Mouse (Mus musculus): Measurements from ENCODE around the gene Rab4b. TPM values are rescaled to one million over a fixed set of nuclear protein-coding genes. Genes with fewer than 3 reads are reported as not detected.

Gene Rab4b
- polyA plus RNA-seq, 1 experiment from 2014 or later = 71.1 TPM

DNA sequence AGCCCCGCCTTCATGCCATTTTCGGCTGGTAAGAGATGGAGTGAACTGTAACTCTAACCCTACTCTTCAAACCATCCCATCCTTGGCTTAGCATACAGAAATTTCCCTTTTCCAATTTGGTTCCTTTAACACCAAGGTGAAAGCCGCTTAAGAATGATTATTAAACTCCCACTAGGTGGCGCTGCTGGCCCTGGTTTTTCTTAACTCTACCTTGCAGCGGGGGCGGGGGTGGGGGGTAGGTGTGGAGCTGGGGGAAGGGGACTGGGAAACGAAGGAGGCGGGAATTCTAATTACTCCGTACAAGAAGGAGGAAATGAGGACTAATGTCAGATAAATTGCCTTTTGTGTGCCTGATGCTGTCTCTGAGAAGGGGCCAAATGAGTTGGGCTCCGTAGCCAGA lies 46.1 kb downstream of the Rab4b start:
- Histone ChIP-seq H3K27ac (ENCODE audit: low read length) (no peak overlapping the region), H3K36me3 (ENCODE audit: control insufficient read depth, insufficient read depth, low read length) (no peaks in the 10 kb centered on the region), H3K4me1 (ENCODE audit: control insufficient read depth, insufficient read depth, low read length) (peaks cover 6% of the 10 kb centered on the region), H3K4me3 (ENCODE audit: low read depth, low read length) (no peak overlapping the region), H3K9me3 (ENCODE audit: control insufficient read depth, low read depth, low read length) (no peaks in the 10 kb centered on the region), H3K4me2 (replicated peaks; ENCODE audit: low read depth, low read length) (no peak overlapping the region), H3K9ac (replicated peaks; ENCODE audit: low read depth, low read length) (no peak overlapping the region), H3K27me3 (ENCODE audit: control insufficient read depth, insufficient read depth, low read length) (no peaks in the 10 kb centered on the region)
- no peak for ATAC-seq (ENCODE audit: insufficient number of reproducible peaks, insufficient read depth, low FRiP score, low read depth)
- 12% methylated on average over 10 of the region's 10 CpGs for WGBS

DNA sequence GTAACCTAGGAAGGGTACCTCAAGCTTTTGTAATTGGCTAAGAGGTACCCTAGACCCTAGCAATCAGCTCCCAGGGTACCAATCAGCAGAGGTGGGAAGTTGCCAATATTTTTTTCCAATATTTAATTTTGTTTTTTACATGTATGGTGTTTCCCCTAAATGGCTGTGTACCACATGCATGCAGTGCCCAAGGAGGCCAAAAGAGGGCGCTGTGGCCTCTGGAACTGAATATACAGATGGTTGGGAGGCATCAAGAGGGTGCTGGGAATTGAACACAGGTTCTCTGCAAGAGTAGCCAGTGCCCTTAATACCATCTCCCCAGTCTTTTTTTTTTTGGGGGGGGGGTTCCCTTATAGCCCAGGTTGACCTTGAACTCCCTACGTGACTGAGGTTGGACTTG lies 47.3 kb downstream of the Rab4b start:
- Histone ChIP-seq H3K27ac (ENCODE audit: low read length) (no peak overlapping the region), H3K4me1 (ENCODE audit: control insufficient read depth, insufficient read depth, low read length) (peaks cover 6% of the 10 kb centered on the region), H3K4me3 (ENCODE audit: low read depth, low read length) (no peak overlapping the region), H3K9me3 (ENCODE audit: control insufficient read depth, low read depth, low read length) (no peaks in the 10 kb centered on the region), H3K27me3 (ENCODE audit: control insufficient read depth, insufficient read depth, low read length) (no peaks in the 10 kb centered on the region), H3K9ac (replicated peaks; ENCODE audit: low read depth, low read length) (no peak overlapping the region), H3K4me2 (replicated peaks; ENCODE audit: low read depth, low read length) (no peak overlapping the region), H3K36me3 (ENCODE audit: control insufficient read depth, insufficient read depth, low read length) (no peaks in the 10 kb centered on the region)
- whole genome bisulfite sequencing = 71% methylated on average over 2 of the region's 2 CpGs
- no peak for ATAC-seq (ENCODE audit: insufficient number of reproducible peaks, insufficient read depth, low FRiP score, low read depth)

DNA sequence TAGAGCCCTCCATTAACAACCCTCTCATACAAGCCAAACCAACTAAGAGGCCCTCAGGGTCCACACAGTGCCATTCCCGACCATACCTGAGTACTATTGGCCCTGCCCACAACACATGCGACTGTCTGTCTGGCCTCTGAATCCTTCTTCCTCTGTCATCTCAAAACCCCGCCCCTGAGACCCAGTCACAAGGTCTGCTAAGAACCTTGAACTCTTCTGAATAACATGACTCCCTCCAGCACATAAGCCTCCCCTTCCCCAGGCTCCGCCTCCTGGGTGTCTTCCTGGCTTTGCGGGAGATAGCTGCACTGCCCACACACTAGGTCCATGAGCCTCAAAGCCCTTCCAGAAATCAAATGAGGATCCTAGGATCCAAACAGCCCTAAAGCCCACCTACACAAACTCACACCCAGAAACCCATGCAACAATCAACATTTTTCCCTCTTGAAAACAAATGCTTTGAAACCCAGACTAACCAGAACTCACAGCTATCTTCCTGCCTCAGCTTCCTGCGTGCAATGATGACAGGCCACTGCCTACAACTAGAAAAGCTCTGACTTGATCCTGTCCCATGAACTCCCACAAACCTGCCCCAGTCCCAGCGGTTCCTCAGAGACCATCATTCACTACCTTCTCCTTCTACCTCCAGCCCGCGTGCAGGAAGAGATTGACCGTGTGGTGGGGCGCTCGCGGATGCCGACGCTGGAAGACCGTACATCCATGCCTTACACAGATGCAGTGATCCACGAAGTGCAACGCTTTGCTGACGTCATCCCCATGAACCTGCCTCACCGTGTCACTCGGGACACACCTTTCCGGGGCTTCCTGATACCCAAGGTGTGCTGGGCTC lies 48.0 kb downstream of the Rab4b start:
- no peak overlapping the region for H3K27ac ChIP-seq (ENCODE audit: low read length)
- H3K4me1 ChIP-seq (ENCODE audit: control insufficient read depth, insufficient read depth, low read length) = peaks cover 6% of the 10 kb centered on the region
- no peaks in the 10 kb centered on the region for H3K27me3 ChIP-seq (ENCODE audit: control insufficient read depth, insufficient read depth, low read length)
- H3K4me3 ChIP-seq (ENCODE audit: low read depth, low read length) = no peak overlapping the region
- no peak for ATAC-seq (ENCODE audit: insufficient number of reproducible peaks, insufficient read depth, low FRiP score, low read depth)
- H3K9ac ChIP-seq (replicated peaks; ENCODE audit: low read depth, low read length) = no peak overlapping the region
- 89% methylated on average over 22 of the region's 22 CpGs for WGBS
- no peaks in the 10 kb centered on the region for H3K9me3 ChIP-seq (ENCODE audit: control insufficient read depth, low read depth, low read length)
- no peaks in the 10 kb centered on the region for H3K36me3 ChIP-seq (ENCODE audit: control insufficient read depth, insufficient read depth, low read length)
- H3K4me2 ChIP-seq (replicated peaks; ENCODE audit: low read depth, low read length) = no peak overlapping the region

DNA sequence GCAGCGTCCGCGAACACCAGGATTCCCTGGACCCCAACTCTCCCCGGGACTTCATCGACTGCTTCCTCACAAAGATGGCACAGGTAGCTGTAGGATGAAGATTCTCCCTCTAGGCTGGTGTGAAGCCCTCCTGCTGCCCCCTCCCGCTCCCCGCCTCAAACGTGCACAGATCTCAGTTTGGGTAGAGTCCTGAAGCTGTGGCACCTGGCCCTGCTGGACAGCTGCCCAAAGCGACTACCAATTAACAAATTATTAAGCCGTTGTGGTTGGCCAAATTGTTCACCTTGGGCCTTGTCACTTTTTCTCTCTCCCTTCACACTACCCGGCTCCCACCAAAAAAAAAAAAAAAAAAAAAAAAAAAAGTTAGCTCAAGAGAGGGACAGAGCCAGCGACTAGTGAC lies 48.9 kb downstream of the Rab4b start:
- Histone ChIP-seq H3K36me3 (ENCODE audit: control insufficient read depth, insufficient read depth, low read length) (no peaks in the 10 kb centered on the region), H3K9ac (replicated peaks; ENCODE audit: low read depth, low read length) (no peak overlapping the region), H3K9me3 (ENCODE audit: control insufficient read depth, low read depth, low read length) (no peaks in the 10 kb centered on the region), H3K27me3 (ENCODE audit: control insufficient read depth, insufficient read depth, low read length) (no peaks in the 10 kb centered on the region), H3K4me1 (ENCODE audit: control insufficient read depth, insufficient read depth, low read length) (peaks cover 6% of the 10 kb centered on the region), H3K27ac (ENCODE audit: low read length) (no peak overlapping the region), H3K4me2 (replicated peaks; ENCODE audit: low read depth, low read length) (no peak overlapping the region), H3K4me3 (ENCODE audit: low read depth, low read length) (no peak overlapping the region)
- 86% methylated on average over 12 of the region's 12 CpGs for WGBS
- no peak for ATAC-seq (ENCODE audit: insufficient number of reproducible peaks, insufficient read depth, low FRiP score, low read depth)

DNA sequence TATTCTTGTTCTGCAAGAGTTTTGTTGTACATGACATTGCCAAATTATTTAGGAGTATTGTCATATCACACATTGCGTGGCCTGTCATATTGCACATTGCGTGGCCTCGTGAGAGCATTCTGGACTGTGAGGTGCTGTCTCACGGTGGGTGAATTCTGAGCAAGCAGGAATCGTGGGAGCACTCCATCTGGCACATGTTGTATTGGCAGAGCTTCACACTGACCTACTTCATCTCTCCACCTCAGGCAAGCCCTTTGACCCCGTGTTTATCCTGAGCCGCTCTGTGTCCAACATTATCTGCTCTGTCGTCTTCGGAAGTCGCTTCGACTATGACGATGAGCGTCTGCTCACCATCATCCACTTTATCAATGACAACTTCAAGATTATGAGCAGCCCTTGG lies 49.8 kb downstream of the Rab4b start:
- WGBS = 58% methylated on average over 13 of the region's 13 CpGs
- Histone ChIP-seq H3K9me3 (ENCODE audit: control insufficient read depth, low read depth, low read length) (no peaks in the 10 kb centered on the region), H3K4me3 (ENCODE audit: low read depth, low read length) (no peak overlapping the region), H3K36me3 (ENCODE audit: control insufficient read depth, insufficient read depth, low read length) (no peaks in the 10 kb centered on the region), H3K9ac (replicated peaks; ENCODE audit: low read depth, low read length) (no peak overlapping the region), H3K4me2 (replicated peaks; ENCODE audit: low read depth, low read length) (no peak overlapping the region), H3K27me3 (ENCODE audit: control insufficient read depth, insufficient read depth, low read length) (no peaks in the 10 kb centered on the region), H3K27ac (ENCODE audit: low read length) (no peak overlapping the region), H3K4me1 (ENCODE audit: control insufficient read depth, insufficient read depth, low read length) (peaks cover 6% of the 10 kb centered on the region)
- no peak for ATAC-seq (ENCODE audit: insufficient number of reproducible peaks, insufficient read depth, low FRiP score, low read depth)

DNA sequence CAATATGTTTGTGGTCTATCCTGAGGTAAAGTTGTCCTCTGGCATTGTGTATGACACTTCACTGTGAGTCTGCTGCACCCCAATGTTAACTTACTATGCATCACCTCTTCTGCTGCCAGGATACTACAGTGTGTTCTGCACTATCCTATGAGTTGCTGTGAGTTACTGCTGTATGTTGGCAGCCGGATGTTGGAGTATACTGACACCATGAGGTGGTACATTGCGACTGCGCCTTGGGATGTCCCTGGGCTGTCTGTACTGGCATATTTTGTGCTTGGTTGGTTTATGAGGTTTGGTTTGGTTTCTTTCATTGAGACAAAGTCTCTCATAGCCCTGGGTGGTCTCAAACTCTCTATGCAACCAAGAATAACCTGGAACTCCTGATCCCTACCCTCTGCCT lies 50.5 kb downstream of the Rab4b start:
- Histone ChIP-seq H3K9me3 (ENCODE audit: control insufficient read depth, low read depth, low read length) (no peaks in the 10 kb centered on the region), H3K4me2 (replicated peaks; ENCODE audit: low read depth, low read length) (no peak overlapping the region), H3K27me3 (ENCODE audit: control insufficient read depth, insufficient read depth, low read length) (no peaks in the 10 kb centered on the region), H3K4me3 (ENCODE audit: low read depth, low read length) (no peak overlapping the region), H3K27ac (ENCODE audit: low read length) (no peak overlapping the region), H3K9ac (replicated peaks; ENCODE audit: low read depth, low read length) (no peak overlapping the region), H3K4me1 (ENCODE audit: control insufficient read depth, insufficient read depth, low read length) (peaks cover 5% of the 10 kb centered on the region), H3K36me3 (ENCODE audit: control insufficient read depth, insufficient read depth, low read length) (no peaks in the 10 kb centered on the region)
- peak; percentile 54; the same call in 1 of the 2 replicates for ATAC-seq (ENCODE audit: insufficient number of reproducible peaks, insufficient read depth, low FRiP score, low read depth)
- WGBS = 45% methylated on average over 3 of the region's 3 CpGs

DNA sequence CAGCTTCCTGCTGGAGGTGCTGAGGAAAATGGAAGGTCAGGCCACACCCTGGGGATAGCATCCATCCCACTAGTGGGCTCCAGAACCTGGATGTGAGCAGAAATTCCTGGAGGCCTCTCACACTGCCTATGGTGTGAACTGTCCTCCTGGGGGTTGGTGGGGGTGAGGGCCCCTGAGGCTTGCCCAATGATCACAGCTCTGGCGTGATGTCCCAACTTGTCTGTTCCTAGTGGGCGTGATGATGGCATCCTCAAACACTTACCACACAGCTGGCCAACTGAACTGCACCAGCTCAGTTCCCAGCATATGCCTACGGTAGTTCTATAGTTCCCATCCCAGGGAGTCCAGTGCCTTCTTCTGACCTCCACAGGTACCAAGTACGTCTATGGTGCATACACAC lies 53.7 kb downstream of the Rab4b start:
- Histone ChIP-seq H3K36me3 (ENCODE audit: control insufficient read depth, insufficient read depth, low read length) (no peaks in the 10 kb centered on the region), H3K4me2 (replicated peaks; ENCODE audit: low read depth, low read length) (no peak overlapping the region), H3K27me3 (ENCODE audit: control insufficient read depth, insufficient read depth, low read length) (no peaks in the 10 kb centered on the region), H3K4me3 (ENCODE audit: low read depth, low read length) (no peak overlapping the region), H3K4me1 (ENCODE audit: control insufficient read depth, insufficient read depth, low read length) (no peaks in the 10 kb centered on the region), H3K9ac (replicated peaks; ENCODE audit: low read depth, low read length) (no peak overlapping the region), H3K27ac (ENCODE audit: low read length) (no peak overlapping the region), H3K9me3 (ENCODE audit: control insufficient read depth, low read depth, low read length) (no peaks in the 10 kb centered on the region)
- 83% methylated on average over 4 of the region's 4 CpGs for WGBS
- ATAC-seq (ENCODE audit: insufficient number of reproducible peaks, insufficient read depth, low FRiP score, low read depth) = no peak

DNA sequence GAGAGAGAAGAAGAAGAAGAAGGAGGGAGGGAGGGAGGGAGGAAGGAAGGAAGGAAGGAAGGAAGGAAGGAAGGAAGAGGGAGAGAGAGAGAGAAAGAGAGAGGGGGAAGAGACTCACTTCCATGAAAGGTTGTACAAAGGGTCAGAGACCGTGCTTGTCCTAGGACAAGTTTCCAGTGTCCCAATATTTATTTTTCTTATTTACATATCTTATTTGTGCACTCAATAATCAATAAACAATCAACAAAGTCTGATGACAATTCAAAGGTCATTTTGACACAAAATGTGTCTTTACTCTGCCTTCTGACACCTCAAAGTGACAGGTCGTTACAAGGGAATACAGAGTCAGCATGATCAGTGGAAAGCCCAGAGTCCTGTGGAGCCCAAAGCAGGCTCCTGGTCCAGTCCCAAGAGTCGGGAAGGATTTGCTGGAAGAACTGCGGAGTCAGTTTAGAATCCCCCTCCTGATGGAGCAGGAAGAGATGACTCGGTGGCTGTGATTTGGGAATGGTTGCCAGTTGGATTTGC lies 54.3 kb downstream of the Rab4b start:
- H3K4me2 ChIP-seq (replicated peaks; ENCODE audit: low read depth, low read length) = no peak overlapping the region
- 66% methylated on average over 5 of the region's 5 CpGs for WGBS
- no peaks in the 10 kb centered on the region for H3K27me3 ChIP-seq (ENCODE audit: control insufficient read depth, insufficient read depth, low read length)
- no peaks in the 10 kb centered on the region for H3K9me3 ChIP-seq (ENCODE audit: control insufficient read depth, low read depth, low read length)
- ATAC-seq (ENCODE audit: insufficient number of reproducible peaks, insufficient read depth, low FRiP score, low read depth) = no peak
- H3K4me1 ChIP-seq (ENCODE audit: control insufficient read depth, insufficient read depth, low read length) = no peaks in the 10 kb centered on the region
- no peaks in the 10 kb centered on the region for H3K36me3 ChIP-seq (ENCODE audit: control insufficient read depth, insufficient read depth, low read length)
- no peak overlapping the region for H3K9ac ChIP-seq (replicated peaks; ENCODE audit: low read depth, low read length)
- H3K4me3 ChIP-seq (ENCODE audit: low read depth, low read length) = no peak overlapping the region
- no peak overlapping the region for H3K27ac ChIP-seq (ENCODE audit: low read length)

DNA sequence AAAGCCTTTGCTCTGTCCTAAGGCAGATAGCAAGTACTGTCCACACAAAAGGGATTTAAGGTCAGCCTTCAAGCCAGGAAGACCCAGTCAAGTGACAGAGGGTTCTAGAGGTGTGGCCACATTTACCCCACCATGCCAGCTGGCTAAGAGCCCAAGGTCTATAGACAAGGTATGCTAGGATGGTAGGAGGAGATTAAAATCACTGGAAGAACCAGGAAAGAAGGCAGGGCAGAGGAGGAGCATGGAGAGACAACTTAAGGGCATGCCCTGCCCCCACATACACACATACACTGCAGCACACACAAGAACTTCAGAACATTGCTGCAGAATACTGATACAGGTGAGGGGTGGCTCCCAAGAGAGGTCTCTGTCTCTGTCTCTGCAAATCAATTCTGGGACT lies 59.0 kb downstream of the Rab4b start, which contains the start of gene Cyp2f2:
Gene Cyp2f2 (plus strand): TSS at position 234 of the 400 bp plus-strand sequence.
- no peak within 1 kb of the TSS for H3K4me3 ChIP-seq (ENCODE audit: low read depth, low read length)
- no peak within 1 kb of the TSS for H3K27ac ChIP-seq (ENCODE audit: low read length)
- H3K9me3 ChIP-seq (ENCODE audit: control insufficient read depth, low read depth, low read length) = no peaks in the 10 kb centered on the region
- no peak for ATAC-seq (ENCODE audit: insufficient number of reproducible peaks, insufficient read depth, low FRiP score, low read depth)
- H3K9ac ChIP-seq (replicated peaks; ENCODE audit: low read depth, low read length) = no peak within 1 kb of the TSS
- no peak within 1 kb of the TSS for H3K4me2 ChIP-seq (replicated peaks; ENCODE audit: low read depth, low read length)
- H3K36me3 ChIP-seq (ENCODE audit: control insufficient read depth, insufficient read depth, low read length) = no peaks in the 10 kb centered on the region
- no peaks in the 10 kb centered on the region for H3K4me1 ChIP-seq (ENCODE audit: control insufficient read depth, insufficient read depth, low read length)
- no peaks in the 10 kb centered on the region for H3K27me3 ChIP-seq (ENCODE audit: control insufficient read depth, insufficient read depth, low read length)

All from stomach, embryonic 14.5 days (tissue).